Mouse (Mus musculus): ENCODE data around the gene Cdk16. TPM values are rescaled to one million over a fixed set of nuclear protein-coding genes. Genes with fewer than 3 reads are reported as not detected.
A peak's percentile ranks its signal among the peaks of the same experiment; 100 is the strongest.

The Cdk16 gene
- polyA plus RNA-seq, 1 experiment = 94.9 TPM

DNA sequence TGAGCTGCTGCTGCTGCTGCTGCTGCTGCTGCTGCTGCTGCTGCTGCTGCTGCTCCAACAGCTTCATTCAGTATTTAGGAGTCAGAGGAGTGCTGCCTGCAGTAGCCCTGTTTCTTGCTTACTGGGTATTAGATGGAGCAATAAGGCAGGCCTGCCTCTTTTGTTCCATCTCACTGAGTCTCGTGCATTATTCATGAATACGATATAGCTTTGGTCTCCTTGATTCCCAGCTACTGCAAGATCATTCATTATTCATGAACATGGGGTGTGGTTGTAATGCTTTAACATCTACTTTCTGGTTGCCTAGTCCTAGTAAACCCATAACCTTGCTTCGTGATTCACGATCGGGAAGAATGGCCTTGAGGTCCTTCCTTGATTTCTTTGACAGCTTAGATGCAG is 25.4 kb upstream of the Cdk16 start:
- no peaks in the 10 kb centered on the region for H3K4me1 ChIP-seq (ENCODE audit: control insufficient read depth, insufficient read depth, low read length)
- no peak overlapping the region for H3K4me3 ChIP-seq (ENCODE audit: low read depth, low read length)
- H3K9me3 ChIP-seq (replicated peaks; ENCODE audit: control insufficient read depth, insufficient read depth, low read length, poor library complexity, severe bottlenecking) = no peaks in the 10 kb centered on the region
- no peaks in the 10 kb centered on the region for H3K27me3 ChIP-seq (ENCODE audit: control insufficient read depth, insufficient read depth, low read length, poor library complexity, severe bottlenecking)
- H3K9ac ChIP-seq (ENCODE audit: low read depth, poor library complexity, severe bottlenecking) = no peak overlapping the region
- peaks cover 16% of the 10 kb centered on the region for H3K36me3 ChIP-seq (ENCODE audit: control insufficient read depth, insufficient read depth, low read length, poor library complexity, severe bottlenecking)
- H3K27ac ChIP-seq (ENCODE audit: insufficient read depth, low read length) = peak overlapping the region; percentile 76
- TF ChIP-seq CTCF (IDR thresholded peaks at IDR 0.05; ENCODE audit: low read depth, low read length) (no peak), EP300 (IDR thresholded peaks at IDR 0.05; ENCODE audit: insufficient read depth, low read depth, low read length) (no peak), POLR2A (IDR thresholded peaks at IDR 0.05; ENCODE audit: insufficient read depth, low read length) (no peak)

GRCm38 (mm10) chrX:20662716-20663443 is 24.9 kb upstream of the Cdk16 start:
- Histone ChIP-seq H3K9ac (ENCODE audit: low read depth, poor library complexity, severe bottlenecking) (peak overlapping the region; percentile 76), H3K27ac (ENCODE audit: insufficient read depth, low read length) (peak overlapping the region; percentile 82), H3K27me3 (ENCODE audit: control insufficient read depth, insufficient read depth, low read length, poor library complexity, severe bottlenecking) (no peaks in the 10 kb centered on the region), H3K4me3 (ENCODE audit: low read depth, low read length) (peak overlapping the region; percentile 85), H3K36me3 (ENCODE audit: control insufficient read depth, insufficient read depth, low read length, poor library complexity, severe bottlenecking) (peaks cover 22% of the 10 kb centered on the region), H3K9me3 (replicated peaks; ENCODE audit: control insufficient read depth, insufficient read depth, low read length, poor library complexity, severe bottlenecking) (no peaks in the 10 kb centered on the region), H3K4me1 (ENCODE audit: control insufficient read depth, insufficient read depth, low read length) (no peaks in the 10 kb centered on the region)
- no peak for TF ChIP-seq CTCF (IDR thresholded peaks at IDR 0.05; ENCODE audit: low read depth, low read length)
- TF ChIP-seq POLR2A (IDR thresholded peaks at IDR 0.05; ENCODE audit: insufficient read depth, low read length) = no peak
- TF ChIP-seq EP300 (IDR thresholded peaks at IDR 0.05; ENCODE audit: insufficient read depth, low read depth, low read length) = no peak

DNA sequence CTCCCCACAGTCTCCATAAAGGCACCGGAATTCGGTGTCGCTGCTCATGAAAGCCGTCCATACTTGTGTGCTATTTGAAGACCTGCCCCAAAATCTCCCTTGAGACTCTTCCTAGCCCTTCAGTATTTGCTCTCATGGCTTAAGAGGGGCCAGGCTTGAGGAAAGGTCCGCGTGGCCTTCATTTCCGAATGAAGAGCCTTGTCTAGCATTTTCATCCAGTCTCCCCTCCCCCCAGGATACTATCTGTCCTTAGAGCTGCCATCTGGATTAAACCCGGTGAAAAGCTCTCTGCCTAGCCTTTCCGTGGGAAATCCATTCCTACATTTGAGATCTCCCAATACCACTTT is 24.3 kb upstream of the Cdk16 start:
- no peaks in the 10 kb centered on the region for H3K9me3 ChIP-seq (replicated peaks; ENCODE audit: control insufficient read depth, insufficient read depth, low read length, poor library complexity, severe bottlenecking)
- no peaks in the 10 kb centered on the region for H3K4me1 ChIP-seq (ENCODE audit: control insufficient read depth, insufficient read depth, low read length)
- H3K36me3 ChIP-seq (ENCODE audit: control insufficient read depth, insufficient read depth, low read length, poor library complexity, severe bottlenecking) = peaks cover 26% of the 10 kb centered on the region
- peak overlapping the region; percentile 85 for H3K4me3 ChIP-seq (ENCODE audit: low read depth, low read length)
- H3K27me3 ChIP-seq (ENCODE audit: control insufficient read depth, insufficient read depth, low read length, poor library complexity, severe bottlenecking) = no peaks in the 10 kb centered on the region
- TF ChIP-seq EP300 (IDR thresholded peaks at IDR 0.05; ENCODE audit: insufficient read depth, low read depth, low read length) (no peak), CTCF (IDR thresholded peaks at IDR 0.05; ENCODE audit: low read depth, low read length) (no peak), POLR2A (IDR thresholded peaks at IDR 0.05; ENCODE audit: insufficient read depth, low read length) (no peak)
- H3K27ac ChIP-seq (ENCODE audit: insufficient read depth, low read length) = no peak overlapping the region; the same call in 1 of the 2 replicates
- peak overlapping the region; percentile 76 for H3K9ac ChIP-seq (ENCODE audit: low read depth, poor library complexity, severe bottlenecking)

- H3K27ac ChIP-seq (ENCODE audit: insufficient read depth, low read length) = peak overlapping the region; percentile 95
- peaks cover 4% of the 10 kb centered on the region; the same call in 1 of the 2 replicates for H3K36me3 ChIP-seq (ENCODE audit: control insufficient read depth, insufficient read depth, low read length, poor library complexity, severe bottlenecking)
- TF ChIP-seq POLR2A (IDR thresholded peaks at IDR 0.05; ENCODE audit: insufficient read depth, low read length) = peak; percentile 39
- TF ChIP-seq EP300 (IDR thresholded peaks at IDR 0.05; ENCODE audit: insufficient read depth, low read depth, low read length) = no peak
- no peak for TF ChIP-seq CTCF (IDR thresholded peaks at IDR 0.05; ENCODE audit: low read depth, low read length)
- no peaks in the 10 kb centered on the region for H3K4me1 ChIP-seq (ENCODE audit: control insufficient read depth, insufficient read depth, low read length)
- H3K9ac ChIP-seq (ENCODE audit: low read depth, poor library complexity, severe bottlenecking) = peak overlapping the region; percentile 98
- no peaks in the 10 kb centered on the region for H3K27me3 ChIP-seq (ENCODE audit: control insufficient read depth, insufficient read depth, low read length, poor library complexity, severe bottlenecking)
- peak overlapping the region; percentile 82 for H3K4me3 ChIP-seq (ENCODE audit: low read depth, low read length)
- H3K9me3 ChIP-seq (replicated peaks; ENCODE audit: control insufficient read depth, insufficient read depth, low read length, poor library complexity, severe bottlenecking) = no peaks in the 10 kb centered on the region
Observed at GRCm38 (mm10) chrX:20688068-20688547, 354 bp downstream of the Cdk16 start.

- peak overlapping the region; percentile 40; the same call in 1 of the 2 replicates for H3K27ac ChIP-seq (ENCODE audit: insufficient read depth, low read length)
- H3K36me3 ChIP-seq (ENCODE audit: control insufficient read depth, insufficient read depth, low read length, poor library complexity, severe bottlenecking) = peaks cover 8% of the 10 kb centered on the region; the same call in 1 of the 2 replicates
- H3K9me3 ChIP-seq (replicated peaks; ENCODE audit: control insufficient read depth, insufficient read depth, low read length, poor library complexity, severe bottlenecking) = no peaks in the 10 kb centered on the region
- no peaks in the 10 kb centered on the region for H3K4me1 ChIP-seq (ENCODE audit: control insufficient read depth, insufficient read depth, low read length)
- no peaks in the 10 kb centered on the region for H3K27me3 ChIP-seq (ENCODE audit: control insufficient read depth, insufficient read depth, low read length, poor library complexity, severe bottlenecking)
- TF ChIP-seq EP300 (IDR thresholded peaks at IDR 0.05; ENCODE audit: insufficient read depth, low read depth, low read length) = no peak
- no peak for TF ChIP-seq POLR2A (IDR thresholded peaks at IDR 0.05; ENCODE audit: insufficient read depth, low read length)
- no peak for TF ChIP-seq CTCF (IDR thresholded peaks at IDR 0.05; ENCODE audit: low read depth, low read length)
- peak overlapping the region; percentile 82 for H3K4me3 ChIP-seq (ENCODE audit: low read depth, low read length)
- peak overlapping the region; percentile 98 for H3K9ac ChIP-seq (ENCODE audit: low read depth, poor library complexity, severe bottlenecking)
Observed at GRCm38 (mm10) chrX:20688615-20689014, 861 bp downstream of the Cdk16 start.

- H3K9ac ChIP-seq (ENCODE audit: low read depth, poor library complexity, severe bottlenecking) = no peak overlapping the region
- peaks cover 28% of the 10 kb centered on the region for H3K36me3 ChIP-seq (ENCODE audit: control insufficient read depth, insufficient read depth, low read length, poor library complexity, severe bottlenecking)
- no peaks in the 10 kb centered on the region for H3K9me3 ChIP-seq (replicated peaks; ENCODE audit: control insufficient read depth, insufficient read depth, low read length, poor library complexity, severe bottlenecking)
- TF ChIP-seq POLR2A (IDR thresholded peaks at IDR 0.05; ENCODE audit: insufficient read depth, low read length) = no peak
- TF ChIP-seq EP300 (IDR thresholded peaks at IDR 0.05; ENCODE audit: insufficient read depth, low read depth, low read length) = no peak
- no peak for TF ChIP-seq CTCF (IDR thresholded peaks at IDR 0.05; ENCODE audit: low read depth, low read length)
- H3K4me1 ChIP-seq (ENCODE audit: control insufficient read depth, insufficient read depth, low read length) = no peaks in the 10 kb centered on the region
- H3K27me3 ChIP-seq (ENCODE audit: control insufficient read depth, insufficient read depth, low read length, poor library complexity, severe bottlenecking) = no peaks in the 10 kb centered on the region
- no peak overlapping the region for H3K27ac ChIP-seq (ENCODE audit: insufficient read depth, low read length)
- H3K4me3 ChIP-seq (ENCODE audit: low read depth, low read length) = no peak overlapping the region
Observed at GRCm38 (mm10) chrX:20691566-20691965, 3.8 kb downstream of the Cdk16 start.

Data from ES-Bruce4 (cell line).